In the genomic region with DNA sequence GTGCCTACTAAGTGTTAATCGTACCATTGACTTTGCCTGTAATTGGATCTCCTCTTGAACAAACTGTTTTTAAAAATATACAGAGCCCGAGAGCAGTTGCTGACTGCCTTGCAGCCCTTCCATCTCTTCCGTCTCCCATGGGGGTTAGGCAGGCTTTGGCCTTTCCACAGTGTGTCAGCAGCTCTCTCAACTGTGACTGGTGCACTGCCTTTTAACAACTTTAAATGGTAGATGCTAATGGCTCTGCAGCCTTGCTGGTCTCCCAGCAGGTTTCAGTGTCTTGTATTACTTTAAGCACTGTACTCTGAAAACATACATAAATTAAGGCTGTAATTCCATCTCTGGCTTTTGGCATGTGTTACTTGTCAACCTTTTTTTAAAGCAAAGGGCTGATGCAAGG, we compare ENCODE assay signal across 17 mouse cellular contexts.
DNase-seq lines count a peak whose midpoint lies in the region; ATAC-seq lines count a peak whose summit lies in the region.
"Had no signal": no experiment of that assay in that cellular context is flagged by ENCODE, and none has a peak within 500 bp of the region (broad histone marks: within the 10 kb centered on the region; RNA-seq: fewer than 3 reads in every experiment).

No protein-coding gene starts in this region.

- H3K4me3 ChIP-seq in limb, embryonic 11.5 days (ENCODE audit: low read depth, low read length) = no peak overlapping the region
- H3K4me3 ChIP-seq in limb, embryonic 10.5 days = no peak overlapping the region
- no peak overlapping the region for H3K4me3 ChIP-seq in embryonic facial prominence, embryonic 11.5 days (ENCODE audit: low read depth, low read length)
- H3K4me3 ChIP-seq in hindbrain, embryonic 16.5 days (ENCODE audit: low read length) = no peak overlapping the region
- H3K4me3 ChIP-seq: embryonic facial prominence, embryonic 13.5 days; forebrain, embryonic 10.5 days; intestine, embryonic 15.5 days; liver, embryonic 15.5 days had no signal

- H3K4me1 ChIP-seq in limb, embryonic 11.5 days (ENCODE audit: control insufficient read depth, insufficient read depth, low read length) = no peaks in the 10 kb centered on the region
- no peaks in the 10 kb centered on the region for H3K4me1 ChIP-seq in limb, embryonic 10.5 days
- H3K4me1 ChIP-seq in embryonic facial prominence, embryonic 11.5 days (ENCODE audit: control insufficient read depth, insufficient read depth, low read length) = no peaks in the 10 kb centered on the region
- H3K4me1 ChIP-seq in hindbrain, embryonic 16.5 days (ENCODE audit: control insufficient read depth, insufficient read depth, low read depth, low read length) = no peaks in the 10 kb centered on the region
- H3K4me1 ChIP-seq: embryonic facial prominence, embryonic 13.5 days; forebrain, embryonic 10.5 days; intestine, embryonic 15.5 days; liver, embryonic 15.5 days had no signal

- DNase-seq in limb, embryonic 11.5 days (ENCODE audit: low spot score) = peak; percentile 24
- no peak for DNase-seq in limb, embryonic 10.5 days (ENCODE audit: low spot score)
- peak; percentile 5 for DNase-seq in embryo, embryonic 11.5 days (ENCODE audit: low read depth, low spot score)
- peak; percentile 13 for DNase-seq in embryonic facial prominence, embryonic 11.5 days (ENCODE audit: low spot score)
- no peak for DNase-seq in layer of hippocampus, adult 9-11 months
- DNase-seq in cerebellum, adult 11 months = no peak
- DNase-seq: adrenal gland, adult 8-10 months; cerebellum, adult 8-10 months; heart, postnatal 10 days; left cerebral cortex, postnatal 4 days; thymus, postnatal 25 days had no signal

- H3K27ac ChIP-seq in limb, embryonic 11.5 days (replicated peaks; ENCODE audit: low read depth, low read length) = no peak overlapping the region
- H3K27ac ChIP-seq in limb, embryonic 10.5 days = no peak overlapping the region
- H3K27ac ChIP-seq in embryonic facial prominence, embryonic 11.5 days (replicated peaks; ENCODE audit: low read depth, low read length) = no peak overlapping the region
- H3K27ac ChIP-seq in hindbrain, embryonic 16.5 days (ENCODE audit: low read depth, low read length) = no peak overlapping the region
- H3K27ac ChIP-seq: embryonic facial prominence, embryonic 13.5 days; forebrain, embryonic 10.5 days; intestine, embryonic 15.5 days; liver, embryonic 15.5 days; stomach, postnatal 0 days had no signal

- no peak overlapping the region for H3K9ac ChIP-seq in limb, embryonic 11.5 days (ENCODE audit: low read length)
- no peak overlapping the region for H3K9ac ChIP-seq in embryonic facial prominence, embryonic 11.5 days (replicated peaks; ENCODE audit: low read length)
- no peak overlapping the region for H3K9ac ChIP-seq in hindbrain, embryonic 16.5 days (ENCODE audit: low read depth, low read length)
- H3K9ac ChIP-seq: embryonic facial prominence, embryonic 13.5 days; intestine, embryonic 15.5 days; liver, embryonic 15.5 days had no signal

- H3K4me2 ChIP-seq in limb, embryonic 11.5 days (ENCODE audit: low read depth, severe bottlenecking) = no peak overlapping the region
- no peak overlapping the region for H3K4me2 ChIP-seq in embryonic facial prominence, embryonic 11.5 days (ENCODE audit: low read depth, low read length)
- H3K4me2 ChIP-seq in hindbrain, embryonic 16.5 days (ENCODE audit: low read length) = no peak overlapping the region
- H3K4me2 ChIP-seq: embryonic facial prominence, embryonic 13.5 days; intestine, embryonic 15.5 days; liver, embryonic 15.5 days had no signal

- H3K36me3 ChIP-seq in limb, embryonic 11.5 days (ENCODE audit: control insufficient read depth, insufficient read depth, low read length) = no peaks in the 10 kb centered on the region
- no peaks in the 10 kb centered on the region for H3K36me3 ChIP-seq in limb, embryonic 10.5 days
- no peaks in the 10 kb centered on the region for H3K36me3 ChIP-seq in embryonic facial prominence, embryonic 11.5 days (replicated peaks; ENCODE audit: control insufficient read depth, insufficient read depth, low read depth, low read length)
- no peaks in the 10 kb centered on the region for H3K36me3 ChIP-seq in hindbrain, embryonic 16.5 days (ENCODE audit: control insufficient read depth, insufficient read depth, low read length)
- H3K36me3 ChIP-seq: embryonic facial prominence, embryonic 13.5 days; forebrain, embryonic 10.5 days; intestine, embryonic 15.5 days; liver, embryonic 15.5 days had no signal

- no peaks in the 10 kb centered on the region for H3K27me3 ChIP-seq in limb, embryonic 11.5 days (ENCODE audit: control insufficient read depth, insufficient read depth, low read length)
- H3K27me3 ChIP-seq in limb, embryonic 10.5 days (ENCODE audit: low read depth, poor library complexity, severe bottlenecking) = no peaks in the 10 kb centered on the region
- H3K27me3 ChIP-seq in embryonic facial prominence, embryonic 11.5 days (ENCODE audit: control insufficient read depth, insufficient read depth, low read length) = no peaks in the 10 kb centered on the region
- no peaks in the 10 kb centered on the region for H3K27me3 ChIP-seq in hindbrain, embryonic 16.5 days (replicated peaks; ENCODE audit: control insufficient read depth, insufficient read depth, low read length)
- H3K27me3 ChIP-seq: embryonic facial prominence, embryonic 13.5 days; intestine, embryonic 15.5 days; liver, embryonic 15.5 days had no signal

- WGBS in limb, embryonic 11.5 days = 55% methylated on average over 3 of the region's 3 CpGs
- 74% methylated on average over 3 of the region's 3 CpGs for WGBS in limb, embryonic 10.5 days
- WGBS in embryonic facial prominence, embryonic 11.5 days = 54% methylated on average over 3 of the region's 3 CpGs
- 61% methylated on average over 3 of the region's 3 CpGs for WGBS in hindbrain, embryonic 16.5 days

- ATAC-seq in limb, embryonic 11.5 days (ENCODE audit: insufficient number of reproducible peaks, low FRiP score, low TSS enrichment, low read depth) = no peak; the same call in 1 of the 2 replicates
- peak; percentile 84; the same call in 1 of the 2 replicates for ATAC-seq in embryonic facial prominence, embryonic 11.5 days (replicated peaks; ENCODE audit: insufficient number of reproducible peaks, low FRiP score, low TSS enrichment, low read depth)
- peak; percentile 60 for ATAC-seq in hindbrain, embryonic 16.5 days
- ATAC-seq: intestine, embryonic 15.5 days had no signal

- H3K9me3 ChIP-seq in limb, embryonic 11.5 days (ENCODE audit: control insufficient read depth, low read length) = no peaks in the 10 kb centered on the region
- no peaks in the 10 kb centered on the region for H3K9me3 ChIP-seq in limb, embryonic 10.5 days (replicated peaks)
- H3K9me3 ChIP-seq in embryonic facial prominence, embryonic 11.5 days (replicated peaks; ENCODE audit: control insufficient read depth, low read length) = no peaks in the 10 kb centered on the region
- no peaks in the 10 kb centered on the region for H3K9me3 ChIP-seq in hindbrain, embryonic 16.5 days (ENCODE audit: control insufficient read depth, low read length)
- H3K9me3 ChIP-seq: embryonic facial prominence, embryonic 13.5 days; forebrain, embryonic 10.5 days; intestine, embryonic 15.5 days; liver, embryonic 15.5 days had no signal

Comparison
In these comparisons a context has a peak if more than half of its experiments do, and no peak if none do; other contexts are left out.
1. DNase-seq: peak in limb, embryonic 11.5 days (single experiment), embryo, embryonic 11.5 days (single experiment) and embryonic facial prominence, embryonic 11.5 days (single experiment); none in limb, embryonic 10.5 days (single experiment), layer of hippocampus, adult 9-11 months (single experiment) and cerebellum, adult 11 months (single experiment).